Mouse (Mus musculus) brain, adult 10 weeks (tissue): ENCODE data around the gene Tbxas1. TPM values are rescaled to one million over a fixed set of nuclear protein-coding genes. Genes with fewer than 3 reads are reported as not detected.

Experiments
- polyA plus RNA-seq: library from polyadenylated mRNA; stranded (reverse); fragments of 350-450 nt; fragmentation: Illumina TruSeq; extraction: RNeasy Lipid Tissue Mini Kit (QIAGEN cat#74804); gene quantifications from one replicate; pipeline ENCODE4 v1.2.3, GENCODE M21; 2015; ENCODE audit warnings: low read depth, low replicate concordance

The Tbxas1 gene
- 5.5 TPM for polyA plus RNA-seq

GRCm38 (mm10) chr6:38875258-38876070 lies at the start of gene Tbxas1:
Gene Tbxas1, plus strand, starts transcription at chr6:38875404.

GRCm38 (mm10) chr6:38876071-38876911 lies 1.1 kb downstream of the Tbxas1 start, which contains the start of gene Hipk2:
Gene Hipk2, minus strand, starts transcription at chr6:38876165.

GRCm38 (mm10) chr6:39117584-39118455 lies 242.6 kb downstream of the Tbxas1 start, which contains the start of gene Parp12:
Gene Parp12, minus strand, starts transcription at chr6:39118349.

Other genes starting within 250 kb of the Tbxas1 start
- gene Klrg2, start 238.2 kb upstream of the Tbxas1 start, polyA plus RNA-seq = not detected
- gene Clec2l, start 212.3 kb upstream of the Tbxas1 start, polyA plus RNA-seq = 68.6 TPM
- gene Hipk2, start 761 bp downstream of the Tbxas1 start, polyA plus RNA-seq = 24.2 TPM
- gene Parp12, start 242.9 kb downstream of the Tbxas1 start, polyA plus RNA-seq = 8.5 TPM